Mouse (Mus musculus) spleen, adult 2 months (tissue): ENCODE measurements at regions not wholly inside any gene's neighbourhood (a gene's known extent, or its start where the extent isn't known, plus 50 kb on each side); places are given as distances from the start of the nearest gene placed in this dataset.

Experiments used
- CTCF ChIP-seq: fragments of 200-500 bp; IDR thresholded peaks from 2 replicates; pipeline ENCODE4 v1.5.1; 2011; ENCODE audit warnings: mild to moderate bottlenecking, inconsistent platforms; ENCODE audit not compliant: insufficient read depth, insufficient read length, insufficient replicate concordance; ENCODE audit errors: extremely low read depth
- POLR2A ChIP-seq: fragments of 200-500 bp; IDR thresholded peaks from 2 replicates; pipeline ENCODE4 v1.6.1; 2011; ENCODE audit warnings: low read depth, low read length, inconsistent platforms

DNA sequence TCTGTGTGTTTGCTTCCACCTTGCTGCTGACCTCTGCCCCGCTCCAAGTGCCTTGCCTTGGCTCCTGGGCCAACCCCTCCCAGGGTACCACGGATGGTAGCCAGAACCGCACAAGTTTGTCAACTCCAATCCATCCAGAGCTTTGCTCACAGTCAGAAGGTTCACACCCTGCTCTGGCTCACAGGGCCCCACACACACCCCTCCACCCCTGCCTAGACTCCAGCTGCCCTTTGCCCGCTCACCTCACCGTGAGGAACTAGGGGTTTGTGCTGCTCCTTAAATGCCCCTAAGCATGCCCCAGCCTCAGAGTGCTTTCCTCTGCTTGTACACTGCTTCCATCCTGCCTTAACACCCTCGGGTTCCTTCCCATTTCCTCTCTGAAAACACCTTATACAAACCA, 117.5 kb upstream of the Lhx5 start:
- TF ChIP-seq CTCF (no peak), POLR2A (no peak)
